ENCODE assay signal across 22 mouse cellular contexts in the genomic region with DNA sequence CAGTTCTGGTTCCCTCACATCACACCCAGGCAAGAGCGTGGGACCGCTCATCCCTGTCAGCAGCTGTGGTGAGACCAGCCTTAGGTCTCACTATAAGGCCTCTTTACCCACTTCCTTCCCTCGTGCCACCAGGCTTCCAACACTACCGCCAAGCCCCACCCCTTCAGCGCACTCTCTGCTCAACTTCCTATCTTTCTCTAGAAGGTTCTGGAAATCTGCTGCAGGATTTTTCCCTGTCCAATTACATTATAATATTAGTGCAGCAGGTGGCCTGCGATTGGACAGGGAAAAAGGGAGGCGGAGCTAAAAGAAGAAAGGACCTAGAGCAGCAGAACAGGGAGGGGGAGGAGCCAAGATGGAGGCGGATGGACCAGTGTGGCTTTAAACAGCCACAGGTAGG. TPM values are rescaled to one million over a fixed set of nuclear protein-coding genes. Genes with fewer than 3 reads are reported as not detected.
DNase-seq lines count a peak whose midpoint lies in the region; ATAC-seq lines count a peak whose summit lies in the region.
"Had no signal": no experiment of that assay in that cellular context is flagged by ENCODE, and none has a peak within 500 bp of the region (broad histone marks: within the 10 kb centered on the region; RNA-seq: fewer than 3 reads in every experiment).

No protein-coding gene starts in this region.

- 0 out of 2 replicates have a peak overlapping the region, but pooled peaks have one; percentile 80 for H3K27ac ChIP-seq in neural tube, embryonic 13.5 days (replicated peaks)
- peak overlapping the region; percentile 71; the same call in 1 of the 2 replicates for H3K27ac ChIP-seq in midbrain, embryonic 16.5 days (ENCODE audit: low read length)
- H3K27ac ChIP-seq: heart, embryonic 15.5 days; limb, embryonic 12.5 days; liver, embryonic 14.5 days had no signal

- peak; percentile 51 for DNase-seq in cerebellum, adult 9-11 months
- no peak for DNase-seq in cerebellum, postnatal 14 days
- DNase-seq in neural tube, embryonic 10.5 days (ENCODE audit: extremely low spot score, low spot score): no peak
- DNase-seq in kidney, postnatal 10 days: no peak
- DNase-seq: adrenal gland, adult 8-10 months; right cerebral cortex, postnatal 25 days had no signal

- H3K27me3 ChIP-seq in neural tube, embryonic 13.5 days: no peaks in the 10 kb centered on the region
- H3K27me3 ChIP-seq in midbrain, embryonic 16.5 days (ENCODE audit: control insufficient read depth, insufficient read depth, low read depth, low read length): no peaks in the 10 kb centered on the region

- no peak overlapping the region for H3K4me2 ChIP-seq in neural tube, embryonic 13.5 days
- H3K4me2 ChIP-seq in midbrain, embryonic 16.5 days (ENCODE audit: low read length): no peak overlapping the region
- H3K4me2 ChIP-seq: heart, embryonic 15.5 days; kidney, embryonic 15.5 days; limb, embryonic 12.5 days had no signal

- ATAC-seq in neural tube, embryonic 13.5 days (ENCODE audit: low read depth): no peak
- ATAC-seq in common myeloid progenitor, adult 5-6 weeks (replicated peaks; ENCODE audit: low read depth, poor library complexity, severe bottlenecking): peak; percentile 88
- no peak for ATAC-seq in midbrain, embryonic 16.5 days
- no peak for ATAC-seq in frontal cortex, adult (ENCODE audit: low TSS enrichment)
- ATAC-seq: lung, postnatal 0 days had no signal

- no peaks in the 10 kb centered on the region for H3K9me3 ChIP-seq in neural tube, embryonic 13.5 days
- no peaks in the 10 kb centered on the region for H3K9me3 ChIP-seq in midbrain, embryonic 16.5 days (replicated peaks; ENCODE audit: control insufficient read depth, low read length, poor library complexity, severe bottlenecking)
- H3K9me3 ChIP-seq: embryonic facial prominence, embryonic 10.5 days; heart, embryonic 15.5 days; kidney, embryonic 15.5 days; limb, embryonic 12.5 days had no signal

- 85% methylated on average over 8 of the region's 8 CpGs for WGBS in neural tube, embryonic 13.5 days
- 86% methylated on average over 8 of the region's 8 CpGs for WGBS in midbrain, embryonic 16.5 days

- no peak overlapping the region for H3K4me3 ChIP-seq in neural tube, embryonic 13.5 days
- no peak overlapping the region for H3K4me3 ChIP-seq in midbrain, embryonic 16.5 days (ENCODE audit: low read depth, low read length)
- H3K4me3 ChIP-seq: erythroblast, embryonic 14.5 days; heart, embryonic 15.5 days; kidney, embryonic 15.5 days; limb, embryonic 12.5 days had no signal

- H3K4me1 ChIP-seq in neural tube, embryonic 13.5 days (replicated peaks): peaks cover 62% of the 10 kb centered on the region
- H3K4me1 ChIP-seq in midbrain, embryonic 16.5 days (ENCODE audit: control insufficient read depth, insufficient read depth, low read length): peaks cover 43% of the 10 kb centered on the region
- H3K4me1 ChIP-seq: heart, embryonic 15.5 days had no signal

- no peaks in the 10 kb centered on the region for H3K36me3 ChIP-seq in neural tube, embryonic 13.5 days
- H3K36me3 ChIP-seq in midbrain, embryonic 16.5 days (ENCODE audit: control insufficient read depth, insufficient read depth, low read length): no peaks in the 10 kb centered on the region
- H3K36me3 ChIP-seq: embryonic facial prominence, embryonic 10.5 days; heart, embryonic 15.5 days; kidney, embryonic 15.5 days; limb, embryonic 12.5 days had no signal

- no peak overlapping the region for H3K9ac ChIP-seq in neural tube, embryonic 13.5 days
- H3K9ac ChIP-seq in midbrain, embryonic 16.5 days (ENCODE audit: low read depth, low read length): no peak overlapping the region
- H3K9ac ChIP-seq: heart, embryonic 15.5 days; kidney, embryonic 15.5 days; limb, embryonic 12.5 days; liver, embryonic 14.5 days had no signal

RNA-seq across cellular contexts. Expression of gene Gm6588, which starts 33.8 kb away (rescaled TPM):
- 0.62 and 0.93 TPM in 2 replicates for polyA plus RNA-seq in neural tube, embryonic 13.5 days (2015; fragmentation: Nextera tagmentation; extraction: Ambion mirVana)
- total RNA-seq in common myeloid progenitor, adult 5-6 weeks (2017): not detected in 2 replicates
- 1.0 and 1.6 TPM in 2 replicates for polyA plus RNA-seq in midbrain, embryonic 16.5 days (2015; fragmentation: Nextera tagmentation; extraction: Ambion mirVana)
- total RNA-seq: adrenal gland, adult 8-10 months; gastrocnemius, postnatal 4 days; left cerebral cortex, adult 8-10 months; megakaryocyte-erythroid progenitor cell, adult 5-6 weeks had no signal
- polyA plus RNA-seq: embryonic facial prominence, embryonic 10.5 days; erythroblast, embryonic 14.5 days; frontal cortex, adult 2 months; heart, embryonic 15.5 days; intestine, embryonic 14.5 days; kidney, embryonic 15.5 days; limb, embryonic 12.5 days; liver, embryonic 14.5 days; lung, postnatal 0 days had no signal
